Mouse (Mus musculus): Measurements from ENCODE around the gene Fam163b.

DNA sequence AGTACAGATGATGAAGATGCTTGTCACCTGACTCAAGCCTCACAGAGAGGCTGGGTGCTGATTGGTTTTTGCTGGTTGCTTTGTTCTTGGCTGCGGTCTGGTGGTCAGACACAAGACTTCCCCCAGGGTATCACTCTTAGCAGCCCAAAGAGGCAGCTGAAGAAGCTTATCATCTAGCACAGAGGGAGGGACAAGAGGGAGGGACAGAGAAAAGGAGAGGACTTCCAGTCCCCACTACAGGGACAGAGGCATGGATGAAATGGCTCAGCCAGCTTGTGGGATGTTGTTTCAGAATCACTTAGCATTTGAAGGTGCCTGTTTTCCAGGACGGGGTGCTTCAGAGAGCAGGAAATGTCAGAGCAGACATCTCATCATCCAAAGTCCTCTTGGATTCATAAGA, 64.0 kb downstream of the Fam163b start:
- TF ChIP-seq CTCF (IDR thresholded peaks at IDR 0.05; ENCODE audit: low read depth) (no peak), EP300 (optimal IDR thresholded peaks at IDR 0.05) (no peak)
